Mouse (Mus musculus) stomach, postnatal 0 days (tissue): ENCODE data around the gene Gnmt.

Experiments
- CTCF ChIP-seq: IDR thresholded peaks from 2 replicates; pipeline ENCODE4 v1.5.1; 2016; ENCODE audit warnings: antibody characterized with exemption, low read depth, mild to moderate bottlenecking, moderate library complexity
- EP300 ChIP-seq: optimal IDR thresholded peaks from 2 replicates; pipeline ENCODE3; 2016; ENCODE audit warnings: antibody characterized with exemption

- no peak for TF ChIP-seq CTCF
- TF ChIP-seq EP300: no peak
These were observed 43.1 kb downstream of the Gnmt start for GRCm38 (mm10) chr17:46685913-46686312.
